Mouse (Mus musculus): Measurements from ENCODE around the gene Arhgap33.
A peak's percentile ranks its signal among the peaks of the same experiment; 100 is the strongest.

GRCm38 (mm10) chr7:30472411-30472810 lies 62.4 kb downstream of the Arhgap33 start:
- TF ChIP-seq CTCF (IDR thresholded peaks at IDR 0.05; ENCODE audit: low read depth) (peak; percentile 71), EP300 (optimal IDR thresholded peaks at IDR 0.05) (no peak)
